Mouse (Mus musculus): Measurements from ENCODE around the gene Slc39a3. TPM values are rescaled to one million over a fixed set of nuclear protein-coding genes. Genes with fewer than 3 reads are reported as not detected.
"Not testable (repeated sequence)": the region's sequence is repeated elsewhere in the genome, so short reads cannot be mapped to it uniquely, and the experiment has no call there.

Gene Slc39a3
- polyA plus RNA-seq, 1 experiment, result 11.9 TPM

GRCm38 (mm10) chr10:80998778-80999177, 38.4 kb downstream of the Slc39a3 start:
- H3K4me3 ChIP-seq (ENCODE audit: insufficient read depth, low read length), result no peak overlapping the region
- H3K27ac ChIP-seq (ENCODE audit: insufficient read depth, low read length), result no peak overlapping the region
- TF ChIP-seq POLR2A (IDR thresholded peaks at IDR 0.05; ENCODE audit: low read depth, low read length) (no peak), CTCF (IDR thresholded peaks at IDR 0.05; ENCODE audit: borderline replicate concordance, insufficient read depth, low read length) (peak; percentile 75)
- no peaks in the 10 kb centered on the region for H3K4me1 ChIP-seq (ENCODE audit: control insufficient read depth, insufficient read depth, low read length)

GRCm38 (mm10) chr10:80998021-80998420, 39.2 kb downstream of the Slc39a3 start:
- Histone ChIP-seq H3K27ac (ENCODE audit: insufficient read depth, low read length) (no peak overlapping the region), H3K4me1 (ENCODE audit: control insufficient read depth, insufficient read depth, low read length) (no peaks in the 10 kb centered on the region), H3K4me3 (ENCODE audit: insufficient read depth, low read length) (no peak overlapping the region)
- TF ChIP-seq POLR2A (IDR thresholded peaks at IDR 0.05; ENCODE audit: low read depth, low read length) (no peak), CTCF (IDR thresholded peaks at IDR 0.05; ENCODE audit: borderline replicate concordance, insufficient read depth, low read length) (no peak)

GRCm38 (mm10) chr10:80997332-80997731, 39.9 kb downstream of the Slc39a3 start:
- Histone ChIP-seq H3K4me3 (ENCODE audit: insufficient read depth, low read length) (no peak overlapping the region), H3K27ac (ENCODE audit: insufficient read depth, low read length) (no peak overlapping the region), H3K4me1 (ENCODE audit: control insufficient read depth, insufficient read depth, low read length) (no peaks in the 10 kb centered on the region)
- no peak for TF ChIP-seq POLR2A (IDR thresholded peaks at IDR 0.05; ENCODE audit: low read depth, low read length)
- TF ChIP-seq CTCF (IDR thresholded peaks at IDR 0.05; ENCODE audit: borderline replicate concordance, insufficient read depth, low read length), result no peak

- Histone ChIP-seq H3K27ac (ENCODE audit: insufficient read depth, low read length) (no peak overlapping the region), H3K4me1 (ENCODE audit: control insufficient read depth, insufficient read depth, low read length) (no peaks in the 10 kb centered on the region), H3K4me3 (ENCODE audit: insufficient read depth, low read length) (no peak overlapping the region)
- TF ChIP-seq POLR2A (IDR thresholded peaks at IDR 0.05; ENCODE audit: low read depth, low read length), result no peak
- TF ChIP-seq CTCF (IDR thresholded peaks at IDR 0.05; ENCODE audit: borderline replicate concordance, insufficient read depth, low read length), result no peak
Measured at GRCm38 (mm10) chr10:80996501-80996900, 40.7 kb downstream of the Slc39a3 start.

DNA sequence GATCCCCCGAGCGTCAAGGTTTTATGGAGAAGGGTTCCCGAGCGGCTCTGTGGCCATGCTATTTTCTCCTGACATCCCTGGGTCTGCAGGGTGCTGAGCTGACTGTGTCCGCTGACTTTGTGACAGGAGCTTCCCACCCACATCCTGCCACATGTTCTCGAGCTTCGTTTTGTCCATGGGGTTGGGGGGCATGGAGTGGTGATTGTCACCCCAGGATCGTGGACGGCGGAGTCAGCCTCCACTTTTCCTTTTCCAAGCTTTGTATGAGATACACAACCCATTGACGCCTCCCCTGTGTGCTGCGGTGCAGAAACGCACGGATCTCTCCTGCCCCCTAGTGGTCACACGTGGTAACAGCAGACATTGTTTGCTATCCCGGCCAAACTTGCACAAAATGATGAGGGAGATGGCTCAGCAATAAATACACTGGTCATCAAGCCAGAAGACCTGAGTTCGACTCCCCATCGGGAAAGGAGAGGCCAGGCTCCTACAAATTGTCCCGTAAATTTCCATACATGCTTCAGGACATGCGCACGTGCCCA, 42.1 kb downstream of the Slc39a3 start:
- no peak overlapping the region for H3K27ac ChIP-seq (ENCODE audit: insufficient read depth, low read length)
- TF ChIP-seq POLR2A (IDR thresholded peaks at IDR 0.05; ENCODE audit: low read depth, low read length) (no peak), CTCF (IDR thresholded peaks at IDR 0.05; ENCODE audit: borderline replicate concordance, insufficient read depth, low read length) (peak; percentile 99)
- no peak overlapping the region for H3K4me3 ChIP-seq (ENCODE audit: insufficient read depth, low read length)
- no peaks in the 10 kb centered on the region for H3K4me1 ChIP-seq (ENCODE audit: control insufficient read depth, insufficient read depth, low read length)

GRCm38 (mm10) chr10:80994621-80995020, 42.6 kb downstream of the Slc39a3 start:
- Histone ChIP-seq H3K4me1 (ENCODE audit: control insufficient read depth, insufficient read depth, low read length) (no peaks in the 10 kb centered on the region), H3K4me3 (ENCODE audit: insufficient read depth, low read length) (no peak overlapping the region), H3K27ac (ENCODE audit: insufficient read depth, low read length) (no peak overlapping the region)
- no peak for TF ChIP-seq CTCF (IDR thresholded peaks at IDR 0.05; ENCODE audit: borderline replicate concordance, insufficient read depth, low read length)
- TF ChIP-seq POLR2A (IDR thresholded peaks at IDR 0.05; ENCODE audit: low read depth, low read length), result no peak

GRCm38 (mm10) chr10:80993276-80993675, 44.0 kb downstream of the Slc39a3 start:
- H3K4me1 ChIP-seq (ENCODE audit: control insufficient read depth, insufficient read depth, low read length), result no peaks in the 10 kb centered on the region
- TF ChIP-seq POLR2A (IDR thresholded peaks at IDR 0.05; ENCODE audit: low read depth, low read length) (no peak), CTCF (IDR thresholded peaks at IDR 0.05; ENCODE audit: borderline replicate concordance, insufficient read depth, low read length) (no peak)

DNA sequence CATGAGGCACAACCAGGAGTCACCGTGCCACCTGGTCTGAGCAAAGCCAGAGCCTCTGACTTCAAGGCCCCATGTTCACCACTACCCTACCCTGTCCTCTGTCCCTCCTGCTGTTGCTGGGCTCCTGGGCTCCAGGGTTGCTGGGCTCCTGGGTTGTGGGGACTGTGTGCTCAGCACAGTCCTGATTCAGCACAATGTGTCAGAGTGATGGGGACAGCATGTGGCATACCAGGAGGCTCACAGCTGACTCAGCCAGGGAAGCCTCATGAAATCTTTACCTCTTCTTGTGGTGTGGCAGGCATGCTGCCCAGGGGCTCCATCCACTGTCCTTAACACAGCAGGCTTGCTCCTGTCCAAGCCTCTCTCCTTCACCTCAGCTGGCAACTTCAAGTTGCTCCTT, 45.3 kb downstream of the Slc39a3 start:
- Histone ChIP-seq H3K4me1 (ENCODE audit: control insufficient read depth, insufficient read depth, low read length) (no peaks in the 10 kb centered on the region), H3K4me3 (ENCODE audit: insufficient read depth, low read length) (no peak overlapping the region), H3K27ac (ENCODE audit: insufficient read depth, low read length) (no peak overlapping the region)
- no peak for TF ChIP-seq CTCF (IDR thresholded peaks at IDR 0.05; ENCODE audit: borderline replicate concordance, insufficient read depth, low read length)
- no peak for TF ChIP-seq POLR2A (IDR thresholded peaks at IDR 0.05; ENCODE audit: low read depth, low read length)

More at GRCm38 (mm10) chr10:80993276-80993675, 44.0 kb downstream of the Slc39a3 start:
- no peak overlapping the region for H3K4me3 ChIP-seq (ENCODE audit: insufficient read depth, low read length)
- H3K27ac ChIP-seq (ENCODE audit: insufficient read depth, low read length), result no peak overlapping the region

- no peak for TF ChIP-seq CTCF (IDR thresholded peaks at IDR 0.05; ENCODE audit: borderline replicate concordance, insufficient read depth, low read length)
- TF ChIP-seq POLR2A (IDR thresholded peaks at IDR 0.05; ENCODE audit: low read depth, low read length), result no peak
- no peak overlapping the region for H3K27ac ChIP-seq (ENCODE audit: insufficient read depth, low read length)
- H3K4me1 ChIP-seq (ENCODE audit: control insufficient read depth, insufficient read depth, low read length), result no peaks in the 10 kb centered on the region; the same call in 1 of the 2 replicates
- no peak overlapping the region for H3K4me3 ChIP-seq (ENCODE audit: insufficient read depth, low read length)
Measured at GRCm38 (mm10) chr10:80991007-80991406, 46.2 kb downstream of the Slc39a3 start.

- Histone ChIP-seq H3K27ac (ENCODE audit: insufficient read depth, low read length) (no peak overlapping the region), H3K4me3 (ENCODE audit: insufficient read depth, low read length) (no peak overlapping the region)
- no peak for TF ChIP-seq CTCF (IDR thresholded peaks at IDR 0.05; ENCODE audit: borderline replicate concordance, insufficient read depth, low read length)
- no peak for TF ChIP-seq POLR2A (IDR thresholded peaks at IDR 0.05; ENCODE audit: low read depth, low read length)
Measured at GRCm38 (mm10) chr10:80990406-80990805, 46.8 kb downstream of the Slc39a3 start.

DNA sequence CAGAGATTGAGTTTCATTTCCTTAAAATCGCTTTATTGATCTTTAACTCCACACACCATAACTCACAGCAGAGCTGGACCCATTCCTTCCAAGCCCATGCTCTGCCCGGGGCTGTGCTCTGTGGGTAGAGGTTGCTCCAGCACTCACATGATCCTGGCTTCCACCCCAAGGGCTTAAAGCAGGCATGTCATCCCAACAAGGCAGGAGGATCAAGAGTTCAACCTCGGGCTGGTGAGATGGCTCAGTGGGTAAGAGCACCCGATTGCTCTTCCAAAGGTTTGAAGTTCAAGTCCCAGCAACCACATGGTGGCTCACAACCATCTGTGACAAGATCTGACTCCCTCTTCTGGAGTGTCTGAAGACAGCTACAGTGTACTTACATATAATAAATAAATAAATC, 47.4 kb downstream of the Slc39a3 start:
- H3K4me3 ChIP-seq (ENCODE audit: insufficient read depth, low read length); H3K4me1 ChIP-seq (ENCODE audit: control insufficient read depth, insufficient read depth, low read length); H3K27ac ChIP-seq (ENCODE audit: insufficient read depth, low read length): not testable (repeated sequence)

More at GRCm38 (mm10) chr10:80990406-80990805, 46.8 kb downstream of the Slc39a3 start:
- H3K4me1 ChIP-seq (ENCODE audit: control insufficient read depth, insufficient read depth, low read length), result peaks cover 2% of the 10 kb centered on the region; the same call in 1 of the 2 replicates
